Mouse (Mus musculus) cortical plate, adult 2 months (tissue): ENCODE results near the gene Coro2b. TPM values are rescaled to one million over a fixed set of nuclear protein-coding genes. Genes with fewer than 3 reads are reported as not detected.

Experiments
- H3K27ac ChIP-seq: fragments of 200-500 bp; 2 replicates; pipeline ENCODE4 v1.5.1; 2012; ENCODE audit warnings: low read length, control low read depth, inconsistent platforms; ENCODE audit not compliant: insufficient read depth
- H3K4me1 ChIP-seq: fragments of 200-500 bp; 2 replicates; pipeline ENCODE4 v1.6.1; 2011; ENCODE audit warnings: low read length; ENCODE audit not compliant: control insufficient read depth, insufficient read depth
- H3K4me3 ChIP-seq: fragments of 200-500 bp; 2 replicates; pipeline ENCODE4 v1.5.1; 2011; ENCODE audit warnings: mild to moderate bottlenecking, low read length, control low read depth; ENCODE audit not compliant: insufficient read depth
- CTCF ChIP-seq: fragments of 200-500 bp; IDR thresholded peaks from 2 replicates; pipeline ENCODE4 v1.5.1; 2011; ENCODE audit warnings: mild to moderate bottlenecking, control low read depth, low read length; ENCODE audit not compliant: insufficient read depth; ENCODE audit errors: extremely low read depth
- POLR2A ChIP-seq: fragments of 200-500 bp; IDR thresholded peaks from 2 replicates; pipeline ENCODE4 v1.6.1; 2011; ENCODE audit warnings: mild to moderate bottlenecking, low read length, control low read depth; ENCODE audit not compliant: insufficient read depth; ENCODE audit errors: extremely low read depth
- polyA plus RNA-seq: library from polyadenylated mRNA; depleted of rRNA; stranded (reverse); fragments of >200 nt; gene quantifications from 2 replicates; pipeline ENCODE4 v1.2.3, GENCODE M21; 2012

The Coro2b gene
- polyA plus RNA-seq, 1 experiment = 130 TPM

DNA sequence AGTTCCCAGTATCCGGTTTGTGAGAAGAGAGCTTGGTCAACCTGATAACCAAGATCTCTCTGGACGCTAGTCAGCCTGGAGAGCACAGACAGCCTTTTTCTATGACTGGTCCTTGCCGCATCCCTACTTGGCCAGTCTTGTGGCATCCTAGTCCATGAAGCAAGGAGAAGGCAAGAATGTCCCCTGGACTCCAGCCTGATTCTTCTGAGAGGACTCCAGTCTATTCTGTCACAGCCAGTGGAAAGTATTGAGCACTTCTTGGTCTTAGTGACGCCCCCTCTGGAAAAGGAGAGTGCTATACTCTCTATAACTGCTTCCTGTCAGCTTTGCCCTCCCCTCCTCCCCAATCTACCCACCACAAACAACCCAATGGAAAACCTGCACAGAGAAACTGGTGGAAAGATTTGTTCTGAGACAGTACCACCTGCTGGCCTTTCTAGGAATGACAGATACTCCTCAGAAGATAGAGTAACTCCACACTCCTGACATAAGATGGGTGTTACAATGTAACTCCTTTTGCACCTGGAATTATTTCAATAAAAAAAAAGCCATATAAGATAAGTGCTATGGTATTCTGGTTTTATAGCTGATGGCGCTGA, 18.5 kb upstream of the Coro2b start:
- no peak overlapping the region for H3K4me3 ChIP-seq
- H3K27ac ChIP-seq = peak overlapping the region; percentile 72
- TF ChIP-seq POLR2A (no peak), CTCF (peak; percentile 43; the same call in 1 of the 2 replicates)
- peaks cover 14% of the 10 kb centered on the region for H3K4me1 ChIP-seq

DNA sequence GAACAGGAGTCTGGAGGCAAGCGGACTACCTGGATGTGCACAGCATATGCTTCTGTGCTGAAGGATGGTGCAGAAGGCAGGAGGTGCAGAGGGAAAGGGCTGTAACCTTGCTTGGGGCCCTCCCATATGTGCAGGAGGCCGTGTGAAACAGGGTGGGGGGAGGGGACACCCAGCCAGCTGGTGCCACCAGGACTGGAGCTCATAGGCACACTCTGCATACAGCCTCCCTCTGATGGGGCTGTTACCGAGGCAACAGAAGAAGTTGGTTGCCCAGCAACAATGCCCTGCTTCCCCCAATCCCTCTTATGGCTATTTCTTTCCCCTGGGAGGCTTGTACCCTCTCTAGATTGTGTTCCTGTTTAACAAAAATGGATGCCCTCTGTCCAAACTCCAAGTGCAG, 17.8 kb upstream of the Coro2b start:
- H3K4me1 ChIP-seq = peaks cover 15% of the 10 kb centered on the region
- no peak overlapping the region for H3K4me3 ChIP-seq
- peak overlapping the region; percentile 72 for H3K27ac ChIP-seq
- TF ChIP-seq POLR2A (no peak), CTCF (no peak)

DNA sequence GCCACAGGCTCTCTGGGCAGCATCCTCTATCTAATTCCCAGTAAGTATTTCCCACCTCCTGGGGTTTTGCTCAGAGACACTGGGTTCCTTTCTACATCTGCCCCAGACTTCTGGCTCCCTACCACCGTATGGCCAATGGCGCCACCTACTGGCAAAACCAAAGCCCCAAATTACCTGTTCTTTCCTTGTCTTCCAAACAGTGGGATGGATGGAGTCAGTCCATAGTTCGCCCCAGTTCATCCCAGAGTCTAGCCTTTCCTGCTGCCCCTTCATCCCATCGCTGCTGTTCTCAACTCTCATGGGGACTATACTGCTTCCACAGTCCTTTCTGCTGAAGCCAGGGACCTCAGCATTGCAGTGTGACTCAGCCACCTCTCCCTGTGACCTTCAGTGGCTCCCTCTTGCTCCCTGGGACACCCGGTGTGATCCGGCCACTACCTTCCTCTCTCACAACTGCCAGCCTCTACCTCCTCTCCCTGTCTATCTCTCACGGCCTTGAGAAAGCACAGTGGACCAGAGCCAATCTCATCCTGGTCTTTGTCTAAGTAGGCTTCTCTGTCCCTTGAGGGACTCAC, 16.6 kb upstream of the Coro2b start:
- peaks cover 15% of the 10 kb centered on the region for H3K4me1 ChIP-seq
- TF ChIP-seq CTCF (peak; percentile 92), POLR2A (no peak)
- no peak overlapping the region for H3K27ac ChIP-seq
- no peak overlapping the region for H3K4me3 ChIP-seq

DNA sequence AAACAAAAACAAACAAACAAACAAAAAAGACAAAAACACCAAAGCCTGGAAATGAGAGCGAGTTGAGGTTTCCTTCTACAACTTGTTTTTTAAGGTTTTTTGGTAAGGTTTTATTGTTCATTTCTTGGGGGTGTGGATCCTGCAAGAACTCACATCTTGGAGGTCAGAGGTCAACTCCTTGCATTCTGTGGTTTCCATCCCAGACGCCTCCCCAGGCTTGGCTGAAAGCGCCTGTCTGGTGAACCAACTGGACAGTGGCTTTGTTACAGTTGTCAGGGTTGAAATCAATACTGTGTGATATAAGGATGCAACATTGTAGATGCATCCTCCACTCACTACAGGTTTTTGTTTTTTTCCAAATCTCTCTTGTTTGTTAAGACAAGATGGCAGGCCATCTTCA, 14.7 kb upstream of the Coro2b start:
- TF ChIP-seq POLR2A = no peak
- TF ChIP-seq CTCF = no peak
- Histone ChIP-seq H3K4me1 (peaks cover 15% of the 10 kb centered on the region), H3K27ac (no peak overlapping the region), H3K4me3 (no peak overlapping the region)

DNA sequence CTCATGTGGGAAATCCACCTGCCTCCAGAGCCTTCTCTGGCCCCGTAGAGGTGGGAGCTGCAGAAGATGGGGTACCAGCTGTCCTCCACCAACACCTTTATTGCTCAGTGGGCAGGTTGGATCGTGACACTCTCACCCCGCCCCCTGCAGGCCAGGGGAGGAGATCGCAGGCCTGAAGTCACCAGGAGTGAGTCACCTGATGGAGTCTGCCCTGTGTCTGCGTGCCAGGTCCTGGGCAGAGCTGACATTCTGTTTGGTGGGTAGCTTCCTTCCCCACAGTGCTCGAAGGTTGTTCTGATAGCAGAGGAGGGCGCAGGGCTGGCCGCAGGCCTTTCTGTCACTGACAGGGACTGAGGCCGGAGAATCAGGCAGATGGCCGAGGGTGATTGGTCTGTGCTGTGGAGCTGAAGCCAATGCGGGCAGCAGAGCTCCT, 13.8 kb upstream of the Coro2b start:
- no peak overlapping the region for H3K27ac ChIP-seq
- H3K4me1 ChIP-seq = peaks cover 15% of the 10 kb centered on the region
- TF ChIP-seq CTCF (peak; percentile 50), POLR2A (no peak)
- H3K4me3 ChIP-seq = no peak overlapping the region

DNA sequence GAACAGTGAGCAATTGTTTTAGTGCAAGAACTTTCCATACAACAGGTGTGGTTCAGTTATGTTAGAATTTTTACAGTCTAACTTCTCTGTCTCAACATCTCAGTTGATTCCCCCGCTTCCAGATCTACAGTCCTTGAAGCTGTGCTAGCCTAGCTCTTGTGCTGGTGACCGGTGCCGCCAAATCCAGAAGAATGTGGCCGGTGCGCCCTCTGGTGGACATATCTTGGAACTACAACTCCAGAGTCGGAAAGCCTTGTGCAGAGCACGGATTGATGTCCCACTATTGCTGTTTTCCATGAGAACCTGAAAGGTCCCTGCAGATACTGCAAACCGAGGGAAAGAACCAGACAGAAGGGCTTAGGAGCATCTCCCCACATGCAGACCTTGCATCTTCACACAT, 13.0 kb upstream of the Coro2b start:
- Histone ChIP-seq H3K27ac (no peak overlapping the region), H3K4me3 (no peak overlapping the region), H3K4me1 (peaks cover 11% of the 10 kb centered on the region)
- TF ChIP-seq POLR2A (no peak), CTCF (peak; percentile 95)

DNA sequence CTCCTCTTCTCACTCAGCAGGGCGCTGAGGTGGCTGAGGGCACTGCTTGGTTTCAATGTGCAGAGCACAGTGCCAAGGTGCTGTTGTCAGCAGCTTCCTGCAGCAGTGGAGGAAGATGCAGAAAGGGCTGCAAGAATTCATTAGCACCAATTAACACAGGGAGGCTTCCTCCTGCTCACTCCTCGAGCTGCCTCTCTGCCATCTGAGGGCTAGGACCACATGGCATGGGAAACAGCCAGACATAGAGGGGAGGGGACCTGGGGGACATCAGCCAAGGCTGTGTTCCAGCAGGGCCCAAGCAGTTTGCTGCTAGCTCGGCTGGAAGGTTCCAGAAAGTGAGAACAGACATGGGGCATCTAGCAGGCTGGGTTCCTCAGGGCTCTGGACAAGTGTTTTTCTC, 10.6 kb upstream of the Coro2b start:
- Histone ChIP-seq H3K4me1 (peaks cover 7% of the 10 kb centered on the region; the same call in 1 of the 2 replicates), H3K27ac (no peak overlapping the region), H3K4me3 (no peak overlapping the region)
- no peak for TF ChIP-seq POLR2A
- no peak for TF ChIP-seq CTCF

DNA sequence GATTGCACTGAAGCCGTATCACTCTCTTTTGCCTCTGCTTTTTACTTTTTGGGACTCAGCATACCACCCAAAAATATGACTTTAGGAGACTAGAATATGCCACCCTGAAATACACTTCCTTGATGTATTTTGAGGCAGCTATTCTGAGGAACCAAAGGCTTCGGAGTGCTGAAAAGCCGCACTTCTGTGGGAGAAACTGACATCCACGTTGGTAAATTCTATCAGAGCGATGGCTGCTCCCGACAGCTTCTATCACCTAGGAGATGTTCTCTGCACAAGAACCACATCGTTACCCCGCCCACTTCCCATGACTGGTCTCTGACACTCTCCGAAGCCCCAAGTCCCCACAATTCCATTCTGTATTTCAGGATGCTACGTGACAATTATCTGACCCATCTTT, 8.0 kb upstream of the Coro2b start:
- TF ChIP-seq POLR2A (no peak), CTCF (no peak)
- peaks cover 12% of the 10 kb centered on the region for H3K4me1 ChIP-seq
- H3K4me3 ChIP-seq = no peak overlapping the region
- H3K27ac ChIP-seq = peak overlapping the region; percentile 61

DNA sequence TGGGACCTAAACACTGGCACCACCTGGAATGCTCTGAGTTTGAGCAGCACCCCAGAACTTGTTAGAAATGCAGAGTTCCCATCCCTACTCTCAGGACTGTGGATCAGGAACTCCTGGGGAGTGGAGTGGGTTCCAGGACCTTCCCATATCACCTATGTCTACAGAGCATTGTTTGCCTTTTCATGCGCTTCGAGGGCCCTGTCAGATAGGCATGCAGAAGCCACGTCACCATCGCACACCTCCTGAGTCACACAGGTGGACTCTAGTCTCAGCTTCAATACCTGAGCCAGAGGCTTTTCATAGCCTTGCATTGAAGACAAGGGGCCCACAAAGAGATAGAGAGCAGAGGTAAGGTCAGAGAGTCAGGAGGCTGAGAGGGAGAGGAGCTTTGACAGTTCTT, 7.0 kb upstream of the Coro2b start:
- Histone ChIP-seq H3K4me3 (no peak overlapping the region), H3K27ac (peak overlapping the region; percentile 61), H3K4me1 (peaks cover 12% of the 10 kb centered on the region)
- no peak for TF ChIP-seq CTCF
- TF ChIP-seq POLR2A = no peak

DNA sequence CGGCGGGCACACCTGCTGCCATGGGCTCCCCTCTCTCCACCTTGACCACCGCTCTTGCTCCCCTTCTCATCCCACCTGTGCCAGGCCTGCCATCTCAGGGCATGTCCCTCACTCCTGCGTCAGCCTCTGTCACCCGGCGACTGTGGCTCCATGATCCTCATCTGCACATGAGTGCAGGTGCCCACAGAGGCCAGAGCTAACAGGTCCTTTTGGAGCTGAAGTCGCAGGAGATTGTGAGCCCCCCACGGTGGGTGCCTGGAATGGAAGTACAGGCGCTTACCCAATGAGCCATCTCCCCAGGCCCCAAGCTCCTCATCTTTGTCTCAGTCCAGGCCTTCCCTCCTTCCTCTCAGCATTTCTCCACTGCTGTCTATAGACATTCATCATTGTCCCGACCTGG, 4.8 kb upstream of the Coro2b start:
- no peak overlapping the region for H3K4me3 ChIP-seq
- H3K27ac ChIP-seq = peak overlapping the region; percentile 60
- no peak for TF ChIP-seq POLR2A
- no peak for TF ChIP-seq CTCF
- peaks cover 12% of the 10 kb centered on the region for H3K4me1 ChIP-seq
